Mouse (Mus musculus) bone marrow macrophage, adult 2 months (primary cell): ENCODE measurements around the gene Galnt17.

Experiments
- CTCF ChIP-seq: IDR thresholded peaks from 2 replicates; pipeline ENCODE4 v1.5.1; 2012; ENCODE audit warnings: low read depth, mild to moderate bottlenecking, low read length, moderate library complexity
- POLR2A ChIP-seq: IDR thresholded peaks from 2 replicates; pipeline ENCODE4 v1.6.1; 2012; ENCODE audit warnings: mild to moderate bottlenecking, low read depth, low read length, borderline replicate concordance

GRCm38 (mm10) chr5:131266291-131266690 lies 42.0 kb downstream of the Galnt17 start:
- TF ChIP-seq POLR2A (no peak), CTCF (no peak)
